Mouse (Mus musculus) frontal cortex, postnatal 25 days (tissue): ENCODE data around the gene Ergic3.

ENCODE experiments used
- DNase-seq, 2 experiments: peaks; one replicate each; pipeline ENCODE4 v3.0.0; 2022; ENCODE audit warnings: low spot score in 2 of 2

Gene Ergic3

DNA sequence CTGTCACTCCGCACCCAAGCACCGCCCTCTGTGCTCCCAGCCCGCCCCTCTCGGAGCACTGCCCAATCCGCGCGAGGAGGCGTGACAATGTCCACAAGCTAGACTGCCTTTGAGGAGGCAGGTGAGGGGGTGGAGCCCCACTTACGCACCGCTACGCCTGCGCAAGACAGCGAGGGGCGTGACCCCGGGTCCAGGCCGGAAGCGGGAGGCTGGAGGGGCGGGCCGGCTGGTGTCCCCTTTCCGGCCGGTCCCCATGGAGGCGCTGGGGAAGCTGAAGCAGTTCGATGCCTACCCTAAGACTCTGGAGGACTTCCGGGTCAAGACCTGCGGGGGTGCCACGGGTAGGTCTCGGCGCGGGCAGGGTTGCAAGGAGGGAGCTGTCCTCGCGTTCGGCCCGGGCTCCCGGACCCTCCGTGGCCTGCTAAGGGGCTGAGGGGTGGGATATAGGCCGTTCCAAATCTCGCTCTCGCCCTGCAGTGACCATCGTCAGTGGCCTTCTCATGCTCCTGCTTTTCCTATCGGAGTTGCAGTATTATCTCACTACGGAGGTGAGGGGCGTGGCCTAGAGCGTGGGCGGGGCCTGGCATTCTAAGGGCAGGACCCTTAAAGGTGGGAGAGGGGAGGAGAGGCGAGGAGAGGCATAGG lies at the start of gene Ergic3, which contains the start of gene 6430550D23Rik:
Gene Ergic3 (plus strand): TSS at position 158 of the 645 bp plus-strand sequence.
Gene 6430550D23Rik (minus strand): TSS at position 90 of the 645 bp plus-strand sequence.
- DNase-seq, result peak; percentile 88 to 91

DNA sequence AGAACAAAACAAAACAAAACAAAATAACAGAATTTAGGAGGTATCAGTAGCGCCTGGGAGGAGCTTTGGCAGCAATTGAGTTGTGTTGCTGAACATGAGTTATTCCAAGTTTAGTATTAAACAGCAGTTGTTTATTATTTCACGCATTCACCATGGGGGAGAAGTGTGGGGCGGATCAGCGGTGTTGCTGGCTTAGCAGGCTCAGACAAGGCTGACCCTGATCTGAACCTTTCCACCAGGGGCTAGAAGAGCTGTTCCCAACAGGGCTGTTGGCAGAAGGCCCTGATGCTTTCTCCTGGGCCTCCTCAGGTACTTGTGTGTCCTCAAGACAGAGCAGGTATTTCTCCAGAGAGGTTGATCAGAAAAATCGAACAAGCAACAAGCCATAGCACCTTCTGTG lies 47.9 kb upstream of the Ergic3 start:
- DNase-seq, result no peak

DNA sequence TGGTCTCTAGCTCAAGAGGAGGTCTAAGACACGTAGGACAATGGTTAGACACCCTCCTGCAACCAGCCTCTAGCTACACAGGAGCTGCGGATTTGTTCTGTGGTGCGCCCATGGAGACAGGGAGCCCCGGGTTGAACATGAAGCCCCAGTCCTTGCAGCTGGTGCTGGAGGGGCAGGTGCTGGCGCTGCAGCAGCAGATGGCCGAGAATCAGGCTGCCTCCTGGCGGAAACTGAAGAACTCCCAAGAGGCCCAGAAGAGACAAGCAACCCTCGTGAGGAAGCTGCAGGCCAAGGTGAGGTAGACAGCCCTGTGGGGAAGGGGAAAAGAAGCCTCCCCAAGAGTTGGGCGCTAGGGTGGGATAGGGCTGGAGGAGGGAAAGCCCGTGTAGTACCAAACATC lies 46.0 kb upstream of the Ergic3 start:
- no peak for DNase-seq

DNA sequence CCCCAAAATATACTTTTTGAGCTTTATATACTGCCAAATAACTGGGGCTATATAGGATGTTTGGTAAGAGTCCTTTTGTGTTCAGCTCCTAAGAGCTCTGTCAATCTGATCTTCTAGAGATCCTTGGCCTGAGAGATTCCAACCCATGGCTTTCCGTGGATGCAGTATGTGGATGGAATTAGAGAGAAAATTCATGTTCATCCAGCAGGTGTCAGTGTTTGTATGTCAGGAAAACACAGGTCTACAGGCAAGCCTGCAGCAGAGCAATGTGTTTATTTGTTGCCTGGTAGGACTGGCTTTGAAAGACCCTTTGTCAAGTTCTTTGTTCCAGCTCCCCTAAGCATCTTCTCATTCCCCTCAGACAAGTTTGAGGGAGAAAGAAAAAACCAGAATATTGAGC lies 44.9 kb upstream of the Ergic3 start:
- no peak for DNase-seq

DNA sequence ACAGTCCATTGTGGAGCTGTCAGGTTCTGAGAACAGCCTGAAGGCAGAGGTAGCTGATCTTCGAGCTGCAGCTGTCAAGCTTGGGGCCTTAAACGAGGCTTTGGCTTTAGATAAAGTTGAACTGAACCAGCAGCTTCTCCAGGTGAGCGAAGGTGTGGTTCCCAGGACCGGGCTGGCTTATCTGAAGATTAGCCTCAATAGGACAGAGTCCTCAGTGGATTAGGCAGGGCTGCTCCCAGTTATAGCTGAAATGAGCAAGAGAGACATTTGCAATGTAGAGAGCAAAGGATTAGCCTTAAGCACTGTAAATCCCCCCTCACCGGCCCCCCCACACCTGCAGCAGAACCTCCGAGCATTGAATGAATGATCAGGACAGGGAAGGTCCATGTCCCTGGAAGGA lies 34.5 kb upstream of the Ergic3 start:
- DNase-seq, result no peak

DNA sequence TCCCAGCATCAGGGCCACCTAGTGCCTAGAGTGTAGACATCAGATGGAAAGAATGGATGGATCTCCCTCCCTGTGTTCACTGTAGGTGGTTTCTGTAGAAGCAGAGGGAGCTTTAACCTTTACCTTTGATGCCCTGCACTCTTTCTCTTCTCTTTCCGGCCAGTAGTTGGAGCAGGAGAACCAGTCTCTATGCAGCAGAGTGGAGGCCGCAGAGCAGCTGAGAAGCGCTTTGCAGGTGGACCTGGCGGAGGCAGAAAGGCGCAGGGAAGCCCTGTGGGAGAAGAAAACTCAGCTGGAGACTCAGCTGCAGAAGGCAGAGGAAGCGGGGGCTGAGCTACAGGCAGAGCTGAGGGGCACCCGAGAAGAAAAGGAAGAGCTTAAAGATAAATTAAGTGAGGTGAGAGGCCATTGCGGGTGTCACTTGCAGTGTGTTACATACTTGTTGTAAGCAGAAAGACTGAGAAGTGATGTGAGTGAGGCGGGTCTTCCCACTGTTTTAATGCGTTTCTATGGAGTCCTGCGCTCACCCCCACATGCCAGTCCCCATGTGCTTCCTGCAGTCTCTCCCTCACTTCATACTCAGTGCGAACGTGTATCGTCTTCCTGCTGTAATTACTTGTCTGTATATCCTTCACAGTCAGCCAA lies 33.6 kb upstream of the Ergic3 start:
- peak in 1 of 2 experiments; percentile 24 for DNase-seq

DNA sequence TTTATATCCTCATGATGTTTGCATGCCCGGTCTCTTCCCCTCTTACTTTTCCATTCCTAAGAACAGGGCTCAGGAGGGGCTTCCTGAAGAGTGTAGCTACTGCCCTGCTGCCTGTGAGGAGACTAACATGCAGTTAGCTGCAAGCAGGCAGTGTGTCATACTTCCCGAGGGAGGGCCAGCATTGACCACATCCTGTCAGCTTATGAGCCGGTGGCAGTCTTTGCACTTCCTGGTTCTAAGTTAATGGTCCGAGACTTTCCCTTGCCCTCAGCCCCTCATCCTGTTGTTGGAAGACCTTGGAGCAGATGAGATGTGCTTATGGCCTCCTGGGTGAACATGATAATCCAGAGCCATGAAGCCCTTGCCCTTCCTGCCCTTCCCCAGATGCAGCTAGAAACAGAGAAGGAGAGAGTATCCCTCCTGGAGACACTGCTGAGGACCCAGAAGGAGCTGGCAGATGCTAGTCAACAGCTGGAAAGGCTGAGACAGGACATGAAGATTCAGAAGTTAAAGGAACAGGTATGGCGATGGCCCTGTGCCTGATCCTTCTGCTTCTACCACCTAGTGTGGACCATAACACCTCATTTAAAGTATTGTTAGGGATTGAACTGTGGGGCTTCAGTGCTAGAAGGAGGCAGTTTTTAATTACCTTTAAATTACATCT lies 28.4 kb upstream of the Ergic3 start:
- DNase-seq, result no peak

DNA sequence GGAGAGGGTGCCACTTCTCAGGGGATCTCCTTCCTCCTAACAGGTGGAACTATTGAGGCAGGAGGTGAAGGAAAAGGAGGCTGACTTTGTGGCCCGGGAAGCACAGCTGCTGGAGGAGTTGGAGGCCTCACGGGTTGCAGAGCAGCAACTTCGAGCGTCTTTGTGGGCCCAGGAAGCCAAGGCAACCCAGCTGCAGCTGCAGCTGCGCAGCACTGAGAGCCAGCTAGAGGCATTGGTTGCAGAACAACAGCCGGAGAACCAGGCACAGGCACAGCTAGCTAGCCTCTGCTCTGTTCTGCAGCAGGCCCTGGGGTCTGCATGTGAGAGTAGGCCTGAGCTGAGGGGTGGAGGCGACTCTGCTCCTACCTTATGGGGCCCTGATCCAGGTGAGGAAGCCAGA lies 22.1 kb upstream of the Ergic3 start:
- DNase-seq, result no peak

DNA sequence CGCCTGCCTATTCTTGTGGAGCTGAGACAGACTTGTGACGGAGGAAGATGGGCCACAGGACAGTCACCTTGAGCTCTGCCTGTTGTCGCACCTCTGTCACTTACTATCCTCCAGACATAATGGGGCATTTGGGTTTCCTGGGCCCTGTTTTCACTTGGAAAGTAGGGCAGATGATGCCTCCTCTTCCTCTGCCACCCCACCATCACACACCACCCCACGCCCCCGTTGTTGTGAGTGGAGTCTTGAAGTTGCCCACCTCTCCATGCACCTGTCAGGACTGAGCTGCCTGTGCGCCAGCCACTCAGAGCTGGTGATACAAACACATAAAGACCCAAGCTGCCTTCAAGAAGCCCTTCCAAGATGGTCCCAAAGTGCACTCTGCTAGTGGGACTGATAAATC lies 20.7 kb upstream of the Ergic3 start:
- no peak for DNase-seq

DNA sequence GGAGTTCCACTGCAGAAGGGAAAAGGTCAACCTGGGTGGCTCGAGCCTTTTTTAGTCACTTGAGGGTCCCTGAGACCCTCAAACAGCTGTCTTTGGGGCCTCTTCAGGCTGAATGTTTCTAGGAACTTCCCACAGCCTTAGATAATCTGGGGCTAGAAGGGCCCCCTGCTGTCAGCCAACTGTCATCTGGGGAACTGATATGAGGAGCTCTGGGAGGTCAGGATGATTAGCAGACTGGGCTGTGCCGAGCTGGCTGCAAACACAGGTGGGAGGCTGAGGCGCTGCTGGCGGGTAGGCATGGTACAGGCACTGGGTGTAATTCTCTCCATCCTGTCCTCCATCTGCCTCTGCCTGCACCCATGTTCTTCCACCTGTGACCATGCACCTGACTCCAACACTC lies 18.8 kb upstream of the Ergic3 start:
- no peak for DNase-seq

DNA sequence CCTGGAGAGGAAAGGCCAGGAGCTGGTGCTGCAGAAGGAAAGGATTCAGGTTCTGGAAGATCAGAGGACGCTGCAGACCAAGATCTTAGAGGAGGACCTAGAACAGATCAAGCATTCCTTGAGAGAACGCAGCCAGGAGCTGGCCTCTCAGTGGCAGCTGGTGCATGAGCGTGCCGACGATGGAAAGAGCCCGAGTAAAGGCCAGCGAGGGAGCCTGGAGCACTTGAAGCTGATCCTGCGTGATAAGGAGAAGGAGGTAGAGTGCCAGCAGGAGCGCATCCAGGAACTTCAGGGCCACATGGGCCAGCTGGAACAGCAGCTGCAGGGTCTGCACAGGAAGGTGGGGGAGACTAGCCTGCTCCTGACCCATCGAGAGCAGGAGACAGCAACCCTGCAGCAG lies 16.7 kb upstream of the Ergic3 start:
- DNase-seq, result no peak

DNA sequence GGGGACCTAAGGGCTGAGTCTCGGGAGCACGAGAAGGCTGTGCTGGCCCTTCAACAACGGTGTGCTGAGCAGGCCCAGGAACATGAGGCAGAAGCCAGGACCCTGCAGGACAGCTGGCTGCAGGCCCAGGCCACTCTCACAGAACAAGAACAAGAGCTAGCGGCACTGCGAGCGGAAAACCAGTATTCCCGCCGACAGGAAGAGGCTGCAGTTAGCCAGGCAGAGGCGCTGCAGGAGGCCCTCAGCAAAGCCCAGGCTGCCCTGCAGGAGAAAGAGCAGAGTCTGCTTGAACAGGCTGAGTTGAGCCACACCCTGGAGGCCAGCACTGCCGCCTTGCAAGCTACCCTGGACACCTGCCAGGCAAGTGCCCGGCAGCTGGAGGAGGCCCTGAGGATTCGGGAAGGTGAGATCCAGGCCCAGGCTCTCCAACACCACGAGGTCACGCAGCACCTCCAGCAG lies 16.0 kb upstream of the Ergic3 start:
- peak; percentile 11 to 15 for DNase-seq

DNA sequence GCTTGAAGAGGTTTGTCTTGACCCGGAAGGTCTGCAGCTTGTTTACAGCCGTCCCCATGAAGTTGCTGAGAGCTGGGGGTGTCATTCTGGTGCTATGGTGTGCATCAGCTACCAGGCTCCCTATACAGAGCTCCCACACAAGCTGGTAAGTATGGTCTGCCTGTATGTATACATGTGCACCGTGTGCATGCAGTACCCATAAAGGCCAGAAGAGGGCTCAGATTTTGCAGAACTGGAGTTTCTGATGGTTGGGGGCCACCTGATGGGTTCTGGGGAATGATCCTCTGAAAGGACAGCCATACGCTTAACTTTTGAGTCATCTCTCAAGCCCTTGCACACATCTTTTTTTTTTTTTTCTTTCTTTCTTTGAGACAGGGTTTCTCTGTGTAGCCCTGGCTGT lies 2.5 kb upstream of the Ergic3 start:
- DNase-seq, result no peak

DNA sequence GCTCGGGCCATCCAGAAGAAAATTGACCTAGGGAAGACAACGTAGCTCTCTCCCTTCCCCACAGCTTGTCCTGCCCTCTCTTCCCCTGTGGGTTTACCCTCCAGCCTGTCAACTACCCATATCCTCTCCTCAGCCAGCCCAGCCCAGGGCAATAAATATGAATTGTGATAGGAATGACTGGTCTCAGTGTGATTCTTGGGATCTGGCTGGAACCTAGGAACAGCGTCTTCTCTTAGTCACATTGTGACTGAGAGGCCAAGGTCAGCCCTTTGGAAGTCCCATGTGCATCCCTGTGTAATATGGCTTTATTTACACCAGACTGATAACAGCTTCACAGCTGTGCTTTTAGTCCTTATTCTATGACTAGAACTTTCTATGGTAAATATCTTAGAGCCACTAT lies 10.3 kb downstream of the Ergic3 start:
- no peak for DNase-seq

DNA sequence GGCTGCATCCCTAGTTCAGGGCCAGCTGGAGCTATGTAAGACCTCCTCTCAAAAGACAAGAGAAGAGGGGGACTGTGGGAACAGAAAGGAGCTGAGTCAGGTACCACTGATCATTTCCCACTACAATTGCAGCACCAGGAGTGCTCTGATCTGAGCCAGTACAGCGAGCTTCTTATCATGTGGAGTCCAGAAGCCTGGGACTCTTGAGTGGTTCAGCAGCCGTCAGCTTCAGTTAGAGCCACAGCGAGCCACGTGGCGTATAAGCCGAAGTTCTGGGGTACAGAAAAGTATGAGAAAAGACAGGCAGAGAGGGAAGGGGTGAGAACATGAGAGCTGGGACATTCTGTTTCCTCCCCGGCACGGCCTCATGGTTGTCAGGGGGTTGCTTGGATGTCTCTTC lies 13.4 kb downstream of the Ergic3 start:
- no peak for DNase-seq

DNA sequence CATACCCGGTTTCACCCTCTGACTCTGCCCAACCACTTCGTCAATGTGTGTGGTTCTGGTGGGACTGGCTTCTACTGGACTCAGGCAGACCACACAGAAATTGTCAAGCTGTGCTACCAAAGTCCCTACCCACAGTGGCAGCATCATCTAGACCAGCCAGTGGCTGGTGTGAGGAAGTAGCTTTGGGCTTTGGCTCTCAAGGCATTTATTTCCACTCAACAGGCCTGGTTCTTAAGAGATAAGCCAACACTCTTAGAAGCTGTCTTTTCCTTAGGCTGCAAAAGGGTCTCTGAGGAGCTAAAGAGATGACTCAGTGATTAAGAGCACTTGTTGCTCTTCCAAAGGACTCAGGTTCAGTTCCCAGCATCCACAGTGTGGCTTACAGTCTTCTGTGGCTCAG lies 13.9 kb downstream of the Ergic3 start:
- DNase-seq, result no peak

DNA sequence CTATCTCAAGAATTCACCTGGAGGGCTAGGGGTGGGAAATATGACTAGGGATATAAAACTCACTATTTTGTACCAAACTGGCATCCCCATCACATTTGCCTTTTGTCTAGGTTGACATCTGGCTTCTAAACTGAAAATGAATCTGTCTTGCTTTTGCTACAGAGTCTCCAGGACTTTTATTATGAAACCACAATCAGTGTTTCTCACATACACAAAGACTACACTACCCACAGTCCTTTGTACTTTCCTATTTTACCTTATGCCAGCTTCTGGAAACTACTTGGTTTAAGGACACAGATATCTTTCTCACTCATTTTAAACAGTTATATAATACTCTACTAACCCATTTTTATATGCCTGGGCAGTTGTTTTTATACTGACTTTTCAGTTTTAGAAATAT lies 17.6 kb downstream of the Ergic3 start:
- DNase-seq, result no peak

DNA sequence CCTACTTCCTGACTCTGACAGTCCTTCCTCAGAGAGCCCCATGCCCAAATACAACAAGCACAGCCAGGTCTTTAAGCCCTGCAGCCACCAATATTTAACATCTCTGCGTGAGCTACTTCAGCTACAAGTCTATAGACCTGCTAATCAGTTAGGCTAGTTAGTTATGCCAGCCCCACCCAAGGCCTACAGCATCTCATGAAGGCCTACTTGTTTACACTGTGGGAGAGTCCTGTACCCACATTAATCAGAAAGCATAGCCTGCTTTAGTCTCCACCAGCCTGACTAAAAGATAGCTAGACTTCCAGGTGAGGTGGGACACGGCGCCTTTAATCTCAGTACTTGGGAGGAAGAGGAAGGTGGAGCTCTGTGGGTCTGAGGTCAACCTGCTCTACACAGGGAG lies 31.5 kb downstream of the Ergic3 start:
- no peak for DNase-seq

DNA sequence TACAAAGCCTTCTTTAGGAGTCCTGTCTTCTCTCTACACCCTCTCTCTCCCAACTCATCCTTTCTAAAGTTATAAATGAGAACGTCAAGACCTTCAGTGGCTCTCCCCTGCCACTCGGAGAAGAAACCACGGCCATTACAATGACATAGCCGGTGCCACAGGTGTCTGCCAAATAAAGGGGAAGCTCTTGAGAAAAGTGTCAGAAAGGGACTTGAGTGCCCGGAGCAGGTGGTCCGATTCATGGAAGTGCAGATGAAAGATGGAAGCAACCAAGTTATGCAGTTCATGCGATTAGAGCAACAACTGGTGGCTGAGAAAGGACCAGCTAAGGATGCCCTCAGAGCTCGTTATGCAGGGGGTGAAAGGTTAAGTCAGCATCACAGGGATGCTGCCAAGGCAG lies 35.1 kb downstream of the Ergic3 start:
- no peak for DNase-seq

DNA sequence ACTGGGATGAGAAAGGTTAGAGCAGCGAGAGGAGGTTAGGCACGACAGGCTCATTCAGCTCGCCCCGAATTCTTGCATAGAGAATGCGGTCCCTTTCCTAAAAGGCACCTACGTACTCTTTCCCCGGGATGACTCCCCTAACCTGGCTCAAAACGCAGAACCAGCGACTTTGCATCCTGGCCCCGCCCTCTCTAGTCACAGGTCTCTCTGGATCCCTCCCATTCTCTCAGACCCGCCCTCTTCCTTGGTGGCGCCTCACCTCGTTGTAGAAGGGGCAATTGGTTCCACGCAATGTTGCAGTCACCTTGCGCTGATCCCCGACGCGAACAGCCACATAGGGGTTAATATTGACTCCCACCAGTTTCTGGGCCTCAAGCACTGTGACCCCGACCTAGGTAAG lies 40.1 kb downstream of the Ergic3 start:
- no peak for DNase-seq

DNA sequence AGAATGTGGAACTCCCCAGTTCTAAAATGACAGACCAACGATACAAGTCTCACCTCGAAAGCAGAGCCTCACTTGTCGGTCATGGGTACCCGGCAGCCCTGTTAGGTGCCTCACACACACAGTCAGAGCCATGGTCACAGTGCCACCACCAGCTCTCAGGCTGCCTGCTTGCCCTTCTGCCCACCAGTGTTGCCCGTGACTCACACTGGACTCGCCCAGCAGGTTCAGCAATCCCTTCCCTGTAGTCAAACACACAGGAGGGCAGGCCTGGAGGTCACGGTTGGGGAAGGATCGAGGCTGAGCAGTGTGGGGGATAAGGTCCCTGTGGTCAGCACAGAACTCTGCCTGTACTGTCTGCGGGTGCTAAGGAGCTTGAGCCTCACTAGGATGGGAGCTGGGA lies 45.0 kb downstream of the Ergic3 start, which contains the start of gene Fer1l4:
Gene Fer1l4 (minus strand): TSS at position 132 of the 400 bp plus-strand sequence.
- no peak for DNase-seq

DNA sequence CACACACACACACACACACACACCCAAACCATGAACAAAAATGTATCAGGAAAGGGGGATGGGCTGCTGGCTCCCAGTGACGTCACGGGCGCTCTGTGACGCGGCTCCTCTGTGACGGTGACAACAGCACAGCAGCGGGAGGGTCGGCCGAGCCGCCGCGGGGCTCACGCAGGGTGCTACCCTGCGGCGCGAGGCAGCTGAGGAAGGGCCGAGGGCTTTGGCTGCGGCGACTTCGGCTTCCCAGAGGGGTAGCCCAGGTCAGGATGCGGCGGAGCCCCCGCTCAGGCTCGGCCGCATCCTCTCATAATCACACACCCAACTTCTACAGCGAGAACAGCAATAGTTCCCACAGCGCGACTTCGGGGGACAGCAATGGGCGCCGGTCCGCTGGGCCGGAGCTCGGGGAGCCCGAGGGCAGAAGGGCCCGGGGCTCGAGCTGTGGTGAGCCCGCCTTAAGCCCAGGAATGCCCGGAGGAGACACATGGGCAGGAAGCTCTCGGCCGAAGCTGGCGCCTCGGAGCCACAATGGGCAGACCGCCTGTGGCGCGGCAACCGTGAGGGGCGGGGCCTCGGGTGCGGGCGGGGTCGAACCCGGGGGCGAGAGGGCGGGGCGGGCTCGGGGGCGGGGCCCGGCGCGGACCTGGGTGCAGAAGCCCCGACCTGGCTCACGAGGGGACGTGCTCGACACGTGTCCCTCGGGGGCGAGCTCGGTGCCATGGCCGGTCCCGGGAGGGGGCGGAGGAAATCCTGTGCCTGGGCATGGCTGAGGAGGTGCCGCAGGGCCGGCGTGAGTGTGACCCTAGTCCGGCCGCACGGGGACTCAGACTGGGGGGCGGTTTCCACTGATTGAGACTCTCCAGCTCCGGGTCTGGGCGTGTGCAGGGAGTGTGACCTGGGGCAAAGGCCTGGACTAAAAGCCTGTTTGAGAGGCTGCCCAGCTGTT lies 57.5 kb downstream of the Ergic3 start, which contains the start of gene Spag4:
Gene Spag4 (plus strand): TSS at position 77 of the 943 bp plus-strand sequence.
- DNase-seq, result peak in 1 of 2 experiments; percentile 25
